ENCODE assay signal across 25 mouse cellular contexts in genomic region chr16:52295535-52295934, GRCm38 (mm10).
A peak's percentile ranks its signal among the peaks of the same experiment; 100 is the strongest.
DNase-seq lines count a peak whose midpoint lies in the region; ATAC-seq and TF ChIP-seq lines count a peak whose summit lies in the region.
"Had no signal": no experiment of that assay in that cellular context is flagged by ENCODE, and none has a peak within 500 bp of the region (broad histone marks: within the 10 kb centered on the region; RNA-seq: fewer than 3 reads in every experiment).

No protein-coding gene starts in this region.

- in situ Hi-C loops in CH12.LX (cut with MboI; ENCODE audit: low pct_ligation_motif_present, low pct_unique_long_range_greater_than_20kb, low sequenced_read_pairs) = no loop called here

- peak; percentile 100 for ATAC-seq in granulocyte monocyte progenitor cell, adult 5-6 weeks (replicated peaks; ENCODE audit: poor library complexity, severe bottlenecking)
- ATAC-seq in megakaryocyte progenitor cell, adult 5-6 weeks (replicated peaks; ENCODE audit: poor library complexity) = peak; percentile 99
- no peak for ATAC-seq in neural tube, embryonic 15.5 days (ENCODE audit: low FRiP score)
- ATAC-seq: CD4-positive, CD25-positive, alpha-beta regulatory T cell, adult 4 months; forebrain, embryonic 14.5 days; forebrain, embryonic 16.5 days had no signal

- no peak overlapping the region for H3K9ac ChIP-seq in CH12.LX (ENCODE audit: insufficient read depth, low read depth)
- no peak overlapping the region for H3K9ac ChIP-seq in neural tube, embryonic 15.5 days (replicated peaks)
- H3K9ac ChIP-seq: embryonic facial prominence, embryonic 13.5 days; embryonic facial prominence, embryonic 15.5 days; forebrain, embryonic 12.5 days had no signal

- TF ChIP-seq EP300 in CH12.LX (IDR thresholded peaks at IDR 0.05; ENCODE audit: low read length) = peak; percentile 99

- no peak for TF ChIP-seq CTCF in CH12.LX (conservative IDR thresholded peaks at IDR 0.05 in 1 of 2, IDR thresholded peaks at IDR 0.05 in 1 of 2; ENCODE audit: low read depth in 2 of 2, low read length in 2 of 2)

- H3K27ac ChIP-seq in CH12.LX (ENCODE audit: insufficient read depth, low read depth) = no peak overlapping the region
- no peak overlapping the region for H3K27ac ChIP-seq in neural tube, embryonic 15.5 days (replicated peaks)
- H3K27ac ChIP-seq: embryonic facial prominence, embryonic 13.5 days; embryonic facial prominence, embryonic 15.5 days; forebrain, embryonic 10.5 days; forebrain, embryonic 12.5 days had no signal

- H3K4me1 ChIP-seq in CH12.LX (ENCODE audit: control insufficient read depth in 1 of 2, insufficient read depth in 2 of 2) = peaks cover 14 to 54% of the 10 kb centered on the region in 2 experiments
- no peaks in the 10 kb centered on the region for H3K4me1 ChIP-seq in neural tube, embryonic 15.5 days
- H3K4me1 ChIP-seq: embryonic facial prominence, embryonic 13.5 days; embryonic facial prominence, embryonic 15.5 days; forebrain, embryonic 10.5 days had no signal

- no peak for TF ChIP-seq POLR2A in CH12.LX (IDR thresholded peaks at IDR 0.05; ENCODE audit: low read depth, low read length)

- H3K79me2 ChIP-seq in CH12.LX (replicated peaks; ENCODE audit: control insufficient read depth, extremely low read depth, insufficient read depth, poor library complexity, severe bottlenecking) = no peaks in the 10 kb centered on the region

- TF ChIP-seq RAD21 in CH12.LX (IDR thresholded peaks at IDR 0.05; ENCODE audit: low read depth, low read length) = no peak

- no peak overlapping the region for H3K4me3 ChIP-seq in CH12.LX (replicated peaks in 1 of 3; ENCODE audit: low read depth in 2 of 3, low read length in 2 of 3, poor library complexity in 1 of 3)
- H3K4me3 ChIP-seq in neural tube, embryonic 15.5 days (replicated peaks) = no peak overlapping the region
- H3K4me3 ChIP-seq: embryonic facial prominence, embryonic 13.5 days; embryonic facial prominence, embryonic 15.5 days; erythroblast, embryonic 14.5 days; forebrain, embryonic 10.5 days; forebrain, embryonic 12.5 days had no signal

- dilution Hi-C loops in CH12.LX (cut with MboI; ENCODE audit: extremely low pct_ligation_motif_present, extremely low pct_unique_long_range_greater_than_20kb, low sequenced_read_pairs) = no loop called here

- H3K36me3 ChIP-seq in CH12.LX (replicated peaks in 1 of 2; ENCODE audit: control insufficient read depth in 1 of 2, insufficient read depth in 1 of 2, low read length in 1 of 2) = peaks cover 12 to 17% of the 10 kb centered on the region in 2 experiments
- peaks cover 10% of the 10 kb centered on the region; the same call in 1 of the 2 replicates for H3K36me3 ChIP-seq in neural tube, embryonic 15.5 days
- H3K36me3 ChIP-seq: embryonic facial prominence, embryonic 15.5 days; forebrain, embryonic 10.5 days; forebrain, embryonic 12.5 days had no signal

- no peak overlapping the region for H3K4me2 ChIP-seq in CH12.LX (ENCODE audit: insufficient read depth, low read depth, poor library complexity, severe bottlenecking)
- no peak overlapping the region for H3K4me2 ChIP-seq in neural tube, embryonic 15.5 days
- H3K4me2 ChIP-seq: embryonic facial prominence, embryonic 13.5 days; embryonic facial prominence, embryonic 15.5 days; forebrain, embryonic 12.5 days had no signal

- DNase-seq in 416B (ENCODE audit: low read depth) = peak; percentile 54
- DNase-seq in CH12.LX (ENCODE audit: extremely low read depth) = peak; percentile 57
- DNase-seq in lung, postnatal 4 days = no peak
- DNase-seq in right cerebral cortex, postnatal 36 days (ENCODE audit: low spot score in 2 of 2) = no peak
- DNase-seq: adrenal gland, adult 8-10 months; adrenal gland, postnatal 14 days; adrenal gland, postnatal 36 days; B cell, adult 2 months; cerebellum, adult 11-12 months; cerebellum, adult 2 months; cerebellum, adult 9-10 months; cerebellum, postnatal 10 days; cerebellum, postnatal 25 days; embryo, embryonic 11 days had no signal

- no peaks in the 10 kb centered on the region for H3K9me3 ChIP-seq in CH12.LX (replicated peaks; ENCODE audit: low read length)
- no peaks in the 10 kb centered on the region for H3K9me3 ChIP-seq in neural tube, embryonic 15.5 days (replicated peaks)
- H3K9me3 ChIP-seq: embryonic facial prominence, embryonic 13.5 days; embryonic facial prominence, embryonic 15.5 days; forebrain, embryonic 10.5 days; forebrain, embryonic 12.5 days had no signal

- no peaks in the 10 kb centered on the region for H3K27me3 ChIP-seq in CH12.LX (replicated peaks)
- H3K27me3 ChIP-seq in neural tube, embryonic 15.5 days (replicated peaks) = no peaks in the 10 kb centered on the region
- H3K27me3 ChIP-seq: embryonic facial prominence, embryonic 13.5 days; embryonic facial prominence, embryonic 15.5 days; forebrain, embryonic 12.5 days had no signal

TF ChIP-seq in CH12.LX, 34 proteins besides CTCF, POLR2A, EP300 and RAD21:
- TF ChIP-seq NRF1 (IDR thresholded peaks at IDR 0.05; ENCODE audit: low read depth, low read length) = no peak
- no peak for TF ChIP-seq CHD1 (IDR thresholded peaks at IDR 0.05; ENCODE audit: low read depth, low read length)
- peak; percentile 76 for TF ChIP-seq JUN (IDR thresholded peaks at IDR 0.05; ENCODE audit: insufficient read depth, low read depth, low read length)
- TF ChIP-seq ZKSCAN1 (IDR thresholded peaks at IDR 0.05; ENCODE audit: borderline replicate concordance, low read depth, low read length) = no peak
- TF ChIP-seq USF1 (IDR thresholded peaks at IDR 0.05; ENCODE audit: low read depth, low read length) = peak; percentile 60
- TF ChIP-seq ZMIZ1 (IDR thresholded peaks at IDR 0.05; ENCODE audit: low read depth, low read length) = no peak
- TF ChIP-seq MAFK (IDR thresholded peaks at IDR 0.05; ENCODE audit: insufficient replicate concordance, low read length) = peak; percentile 28; the same call in 1 of the 2 replicates
- TF ChIP-seq IRF4 (IDR thresholded peaks at IDR 0.05; ENCODE audit: low read depth, low read length) = peak; percentile 96
- no peak for TF ChIP-seq SMC3 (IDR thresholded peaks at IDR 0.05; ENCODE audit: low read depth, low read length)
- TF ChIP-seq ZC3H11A (IDR thresholded peaks at IDR 0.05; ENCODE audit: low read depth, low read length) = no peak
- TF ChIP-seq MYC (IDR thresholded peaks at IDR 0.05; ENCODE audit: low read depth, low read length) = peak; percentile 93
- peak; percentile 74; the same call in 1 of the 2 replicates for TF ChIP-seq MAX (IDR thresholded peaks at IDR 0.05; ENCODE audit: low read length)
- peak; percentile 79; the same call in 1 of the 2 replicates for TF ChIP-seq MEF2A (IDR thresholded peaks at IDR 0.05; ENCODE audit: borderline replicate concordance, low read depth, low read length)
- TF ChIP-seq TBP (conservative IDR thresholded peaks at IDR 0.05; ENCODE audit: low read depth, low read length) = no peak
- no peak for TF ChIP-seq NELFE (IDR thresholded peaks at IDR 0.05; ENCODE audit: low read depth, low read length)
- TF ChIP-seq TCF12 (IDR thresholded peaks at IDR 0.05; ENCODE audit: low read depth, low read length) = peak; percentile 58
- no peak for TF ChIP-seq UBTF (IDR thresholded peaks at IDR 0.05; ENCODE audit: low read depth, low read length)
- 0 out of 2 replicates have a peak, but pooled peaks have one; percentile 70 for TF ChIP-seq RCOR1 (conservative IDR thresholded peaks at IDR 0.05; ENCODE audit: low read depth, low read length)
- TF ChIP-seq ETS1 (conservative IDR thresholded peaks at IDR 0.05; ENCODE audit: low read depth, low read length) = 0 out of 2 replicates have a peak, but pooled peaks have one; percentile 50
- TF ChIP-seq ZNF384 (IDR thresholded peaks at IDR 0.05; ENCODE audit: low read depth, low read length) = peak; percentile 8; the same call in 1 of the 2 replicates
- TF ChIP-seq E2F4 (IDR thresholded peaks at IDR 0.05; ENCODE audit: insufficient replicate concordance, low read depth, low read length) = no peak
- TF ChIP-seq JUND (conservative IDR thresholded peaks at IDR 0.05; ENCODE audit: low read depth, low read length) = peak; percentile 80
- TF ChIP-seq GABPA (IDR thresholded peaks at IDR 0.05; ENCODE audit: insufficient replicate concordance, low read depth, low read length) = no peak
- no peak for TF ChIP-seq POLR2AphosphoS2 (IDR thresholded peaks at IDR 0.05; ENCODE audit: low read depth, low read length)
- peak; percentile 71 for TF ChIP-seq BHLHE40 (IDR thresholded peaks at IDR 0.05; ENCODE audit: low read depth, low read length)
- TF ChIP-seq KAT2A (IDR thresholded peaks at IDR 0.05; ENCODE audit: insufficient replicate concordance, low read length) = 0 out of 2 replicates have a peak, but pooled peaks have one; percentile 16
- peak; percentile 46; the same call in 1 of the 2 replicates for TF ChIP-seq CHD2 (IDR thresholded peaks at IDR 0.05; ENCODE audit: low read length)
- TF ChIP-seq USF2 (conservative IDR thresholded peaks at IDR 0.05; ENCODE audit: low read depth, low read length) = peak; percentile 58
- TF ChIP-seq ELF1 (IDR thresholded peaks at IDR 0.05; ENCODE audit: low read depth, low read length) = no peak
- TF ChIP-seq MXI1 (IDR thresholded peaks at IDR 0.05; ENCODE audit: low read depth, low read length) = no peak; the same call in 1 of the 2 replicates
- TF ChIP-seq MAZ (IDR thresholded peaks at IDR 0.05; ENCODE audit: low read depth, low read length) = peak; percentile 53; the same call in 1 of the 2 replicates
TF ChIP-seq in CH12.LX: peak in this region for 17.

Comparison
In these comparisons a context has a peak if more than half of its experiments do, and no peak if none do; other contexts are left out.
1. DNase-seq: peak in 416B (single experiment) and CH12.LX (single experiment); none in lung, postnatal 4 days (0 of 2) and right cerebral cortex, postnatal 36 days (0 of 2).